Mouse (Mus musculus): ENCODE data around the gene Rxfp1.
"Not testable (repeated sequence)": the region's sequence is repeated elsewhere in the genome, so short reads cannot be mapped to it uniquely, and the experiment has no call there.

Gene Rxfp1

GRCm38 (mm10) chr3:79737780-79738179, at the start of gene Rxfp1:
Gene Rxfp1 (minus strand): TSS chr3:79737880.
- DNase-seq (ENCODE audit: low spot score in 2 of 2), result no peak

- no peak for DNase-seq (ENCODE audit: low spot score in 2 of 2)
Measured at GRCm38 (mm10) chr3:79784362-79784736, 46.7 kb upstream of the Rxfp1 start.

- DNase-seq (ENCODE audit: low spot score in 2 of 2), result peak in 1 of 2 experiments; percentile 9
Measured at GRCm38 (mm10) chr3:79783630-79784361, 46.1 kb upstream of the Rxfp1 start.

- DNase-seq (ENCODE audit: low spot score in 2 of 2), result no peak
Measured at GRCm38 (mm10) chr3:79772701-79773100, 35.0 kb upstream of the Rxfp1 start.

- no peak for DNase-seq (ENCODE audit: low spot score in 2 of 2)
Measured at GRCm38 (mm10) chr3:79753736-79754135, 16.1 kb upstream of the Rxfp1 start.

- no peak for DNase-seq (ENCODE audit: low spot score in 2 of 2)
Measured at GRCm38 (mm10) chr3:79746585-79746984, 8.9 kb upstream of the Rxfp1 start.

GRCm38 (mm10) chr3:79745101-79745500, 7.4 kb upstream of the Rxfp1 start:
- peak; percentile 52 to 59 for DNase-seq (ENCODE audit: low spot score in 2 of 2)

- no peak for DNase-seq (ENCODE audit: low spot score in 2 of 2)
Measured at GRCm38 (mm10) chr3:79744415-79744814, 6.7 kb upstream of the Rxfp1 start.

- DNase-seq (ENCODE audit: low spot score in 2 of 2), result no peak
Measured at GRCm38 (mm10) chr3:79740351-79740750, 2.7 kb upstream of the Rxfp1 start.

GRCm38 (mm10) chr3:79738451-79738850, 771 bp upstream of the Rxfp1 start:
- DNase-seq (ENCODE audit: low spot score in 2 of 2), result no peak

- DNase-seq (ENCODE audit: low spot score in 2 of 2), result no peak
Measured at GRCm38 (mm10) chr3:79726506-79727075, 11.1 kb downstream of the Rxfp1 start.

- DNase-seq (ENCODE audit: low spot score in 2 of 2), result no peak
Measured at GRCm38 (mm10) chr3:79720756-79721484, 16.8 kb downstream of the Rxfp1 start.

- DNase-seq (ENCODE audit: low spot score in 2 of 2), result no peak
Measured at GRCm38 (mm10) chr3:79706436-79706835, 31.2 kb downstream of the Rxfp1 start.

GRCm38 (mm10) chr3:79703135-79703534, 34.5 kb downstream of the Rxfp1 start:
- DNase-seq (ENCODE audit: low spot score in 2 of 2), result no peak

GRCm38 (mm10) chr3:79691957-79692356, 45.7 kb downstream of the Rxfp1 start:
- no peak for DNase-seq (ENCODE audit: low spot score in 2 of 2)

GRCm38 (mm10) chr3:79690111-79690651, 47.5 kb downstream of the Rxfp1 start:
- DNase-seq (ENCODE audit: low spot score in 2 of 2), result no peak

- not testable (repeated sequence) for DNase-seq (ENCODE audit: low spot score in 2 of 2)
Measured at GRCm38 (mm10) chr3:79688101-79688500, 49.6 kb downstream of the Rxfp1 start.

- no peak for DNase-seq (ENCODE audit: low spot score in 2 of 2)
Measured at GRCm38 (mm10) chr3:79683529-79683928, 54.2 kb downstream of the Rxfp1 start.

GRCm38 (mm10) chr3:79682351-79683132, 55.1 kb downstream of the Rxfp1 start:
- DNase-seq (ENCODE audit: low spot score in 2 of 2), result no peak

GRCm38 (mm10) chr3:79676411-79676810, 61.3 kb downstream of the Rxfp1 start:
- no peak for DNase-seq (ENCODE audit: low spot score in 2 of 2)

- no peak for DNase-seq (ENCODE audit: low spot score in 2 of 2)
Measured at GRCm38 (mm10) chr3:79674641-79675040, 63.0 kb downstream of the Rxfp1 start.

GRCm38 (mm10) chr3:79673082-79673481, 64.6 kb downstream of the Rxfp1 start:
- peak; percentile 67 to 84 for DNase-seq (ENCODE audit: low spot score in 2 of 2)

Measured in right cerebral cortex, adult 2 months (tissue).